Mouse (Mus musculus): ENCODE measurements around the gene Gm14085.

DNA sequence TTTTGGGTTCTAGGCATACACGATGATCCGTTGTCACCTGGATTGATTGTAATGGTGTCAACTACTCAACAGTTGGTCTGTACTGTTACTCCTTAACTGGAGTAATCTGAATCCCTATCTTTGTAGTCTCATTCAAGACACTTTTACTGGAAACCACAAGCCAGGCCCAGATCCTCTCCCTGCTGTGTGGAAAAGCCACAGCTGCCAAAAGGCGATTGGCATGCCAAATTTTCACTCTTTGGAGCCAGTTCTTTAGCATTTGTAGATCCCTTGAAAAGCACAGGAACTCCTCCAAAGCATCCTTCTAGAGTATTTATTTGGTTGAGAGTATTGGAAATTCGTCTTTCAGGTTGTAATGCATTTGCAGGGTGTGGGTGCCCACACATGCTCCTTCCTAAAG is 86.6 kb downstream of the Gm14085 start:
- TF ChIP-seq CTCF (IDR thresholded peaks at IDR 0.05; ENCODE audit: extremely low read depth, insufficient read length, insufficient replicate concordance, low read depth, low read length) (no peak), POLR2A (IDR thresholded peaks at IDR 0.05; ENCODE audit: low read depth, low read length) (no peak)

Data from small intestine, adult 2 months (tissue).